Mouse (Mus musculus) layer of hippocampus, adult 11-12 months (tissue): ENCODE measurements around the gene Ddias.
A peak's percentile ranks its signal among the peaks of the same experiment; 100 is the strongest.
"Not testable (repeated sequence)": the region's sequence is repeated elsewhere in the genome, so short reads cannot be mapped to it uniquely, and the experiment has no call there.

Experiments
- DNase-seq: peaks from one replicate; pipeline ENCODE4 v3.0.0; 2022; ENCODE audit warnings: low spot score

Ddias gene

DNA sequence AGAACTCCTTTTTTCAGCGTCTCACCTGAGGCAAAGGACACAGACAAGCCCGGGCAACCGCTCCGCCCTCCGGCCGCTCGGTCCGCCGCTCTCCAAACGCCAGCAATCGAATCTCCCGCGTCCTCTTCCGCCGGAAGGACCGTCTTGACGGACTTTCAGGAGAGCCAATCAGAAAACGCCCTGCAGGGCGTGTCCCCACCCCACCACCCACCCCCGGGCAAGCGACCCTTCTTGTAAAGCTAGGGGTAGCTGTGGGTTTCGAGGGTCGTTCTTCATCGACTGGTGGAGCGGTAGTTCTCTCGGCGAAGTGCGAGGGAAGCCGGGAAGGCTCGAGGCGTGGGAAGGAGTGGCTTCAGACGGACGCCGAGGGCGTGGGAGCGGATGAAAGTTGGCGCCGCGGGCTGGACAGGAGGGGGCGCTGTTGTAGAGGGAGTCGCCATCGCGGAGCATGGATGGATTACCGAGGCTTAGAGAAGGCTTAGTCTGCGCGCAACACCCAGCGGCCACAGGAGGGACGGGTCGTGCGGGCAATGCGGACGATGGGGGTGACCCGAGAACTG lies at the start of gene Ddias, which contains the start of gene Prcp:
Gene Ddias, minus strand, starts transcription at position 132 of the 560 bp plus-strand sequence.
Gene Prcp, plus strand, starts transcription at position 355 of the 560 bp plus-strand sequence.
- DNase-seq: peak; percentile 91

DNA sequence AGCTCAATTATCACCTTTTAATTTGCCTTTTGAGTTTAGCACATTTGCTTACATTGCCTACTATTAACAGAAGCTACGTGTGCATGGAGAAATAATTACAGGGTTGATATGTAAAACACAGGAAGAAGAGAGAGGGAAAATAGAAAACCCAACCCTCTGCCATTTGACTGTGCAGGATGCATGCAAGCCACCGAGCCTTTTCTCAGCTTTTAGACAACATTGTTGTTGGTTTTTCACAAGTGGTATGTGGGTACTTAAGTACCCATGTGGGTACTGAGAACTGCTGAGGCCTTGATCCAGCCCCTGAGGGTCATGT lies 46.8 kb upstream of the Ddias start:
- no peak for DNase-seq

DNA sequence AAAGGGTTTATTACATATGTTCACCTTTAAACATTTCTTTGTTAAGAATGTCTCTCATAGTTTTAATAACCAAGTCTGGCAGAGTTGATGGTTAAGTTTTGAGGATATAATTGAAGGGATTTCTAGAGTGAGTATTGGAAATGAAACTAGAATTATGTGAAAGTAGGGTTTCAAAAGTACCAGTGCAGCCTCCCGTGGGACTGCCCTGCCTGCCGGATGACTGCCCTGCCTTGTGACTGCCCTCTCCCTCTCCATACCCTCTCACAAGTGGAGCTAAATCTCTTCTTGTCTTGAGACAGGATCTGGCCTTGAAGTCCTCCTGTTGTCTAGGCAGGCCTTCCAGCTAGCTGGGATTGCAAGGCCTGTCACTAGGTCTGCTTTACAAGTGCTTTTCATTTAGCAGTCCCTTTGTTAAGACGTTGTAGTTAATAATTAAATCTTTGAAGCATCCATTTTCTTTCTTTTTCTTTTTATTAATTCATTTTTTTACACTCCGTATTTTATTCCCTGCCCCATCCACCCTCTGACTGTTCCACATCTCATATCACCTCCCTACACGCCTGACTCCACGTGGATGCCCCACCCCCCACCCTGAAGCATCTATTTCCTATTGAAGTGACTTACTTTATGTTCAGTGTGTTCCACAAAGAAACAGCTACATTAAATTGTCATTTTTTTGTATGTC lies 46.3 kb upstream of the Ddias start:
- no peak for DNase-seq

DNA sequence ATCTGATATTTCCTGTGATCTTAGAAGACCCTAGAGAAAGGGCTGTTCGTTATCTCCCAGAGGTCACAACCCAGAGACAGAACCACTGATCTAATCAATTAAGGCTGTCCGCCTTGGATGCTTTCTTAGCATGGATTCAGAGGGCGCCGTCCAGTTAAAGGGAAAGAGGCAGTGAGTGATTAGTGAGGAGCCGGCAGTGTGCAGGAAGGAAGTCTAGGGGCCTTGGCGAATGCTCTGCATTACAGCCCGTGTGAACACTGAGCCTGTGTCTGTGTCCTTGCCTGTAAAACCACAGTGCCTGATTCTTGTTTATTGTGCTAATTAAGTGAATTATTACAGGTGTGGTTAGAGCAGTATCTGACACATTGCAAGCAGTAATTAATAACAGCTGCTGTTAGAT lies 30.2 kb upstream of the Ddias start:
- DNase-seq: not testable (repeated sequence)

DNA sequence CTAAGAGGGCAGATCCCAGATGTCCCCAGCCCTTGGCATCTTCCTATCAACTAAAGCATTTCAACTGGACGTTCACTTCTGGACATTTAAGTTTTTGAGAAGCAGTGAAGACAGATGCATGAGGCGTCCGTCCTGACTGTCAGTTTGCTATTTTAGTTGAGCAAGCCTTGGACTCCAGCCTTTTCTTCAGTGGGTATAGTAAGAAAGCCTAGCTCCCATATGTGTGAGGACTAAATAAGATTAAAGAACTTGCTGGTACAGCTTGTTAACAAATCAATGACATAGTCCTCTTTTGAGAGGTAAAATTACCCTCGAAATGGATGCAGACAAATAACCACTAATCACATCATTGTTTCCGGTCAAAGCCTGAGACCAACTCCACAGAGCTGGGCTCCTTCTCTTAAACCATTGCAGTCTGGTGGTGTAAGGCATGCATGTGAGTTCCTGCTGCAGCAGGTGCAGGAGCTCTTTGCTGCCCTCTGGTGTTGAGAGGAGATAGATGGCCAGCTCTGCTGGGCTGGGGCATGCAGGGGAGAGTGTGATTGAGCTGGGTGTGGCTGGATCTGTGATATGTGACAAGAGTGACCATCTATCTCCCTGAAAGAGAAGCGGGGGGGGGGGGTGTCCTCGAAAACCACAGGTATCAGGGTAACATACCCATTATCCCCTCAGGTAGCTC lies 29.5 kb upstream of the Ddias start:
- peak; percentile 73 for DNase-seq

DNA sequence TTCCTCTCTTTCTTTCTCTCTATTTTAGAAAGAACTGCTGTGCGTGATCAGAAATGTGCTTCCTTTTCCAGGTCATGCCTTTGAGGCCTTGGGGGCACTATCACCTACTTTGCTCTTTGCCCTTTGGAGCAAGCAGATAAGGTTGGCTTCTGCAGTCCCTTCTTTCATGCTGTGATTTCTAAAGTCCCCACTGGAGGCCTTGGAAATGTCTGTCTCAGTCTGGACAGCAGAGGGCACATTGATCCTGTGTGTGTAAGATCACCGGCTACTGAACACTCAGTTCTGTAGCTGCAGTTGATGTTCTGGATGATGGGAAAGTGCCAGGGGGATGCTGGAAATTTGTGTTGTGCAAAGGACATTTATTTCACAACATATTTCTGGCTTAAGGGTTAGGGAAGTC lies 23.0 kb upstream of the Ddias start:
- peak; percentile 17 for DNase-seq

DNA sequence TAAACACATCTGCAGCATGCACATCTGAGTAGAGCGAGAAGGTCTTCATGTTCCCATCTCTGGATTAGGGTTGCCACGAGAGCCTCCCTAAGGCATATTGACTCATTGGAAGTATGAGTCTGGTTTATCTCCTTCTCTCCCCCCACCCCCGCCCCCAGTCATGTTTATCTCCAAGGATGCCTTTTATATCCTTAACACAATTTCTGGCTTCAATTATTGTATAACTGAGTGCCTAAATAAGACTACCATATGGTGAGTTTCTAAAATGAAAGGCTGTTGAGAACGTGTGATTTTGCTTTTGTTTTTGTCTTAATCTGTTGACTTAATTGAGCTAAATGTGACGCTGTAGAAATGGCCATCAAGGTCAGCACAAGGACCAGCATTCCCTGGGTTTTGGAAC lies 22.0 kb upstream of the Ddias start:
- no peak for DNase-seq

DNA sequence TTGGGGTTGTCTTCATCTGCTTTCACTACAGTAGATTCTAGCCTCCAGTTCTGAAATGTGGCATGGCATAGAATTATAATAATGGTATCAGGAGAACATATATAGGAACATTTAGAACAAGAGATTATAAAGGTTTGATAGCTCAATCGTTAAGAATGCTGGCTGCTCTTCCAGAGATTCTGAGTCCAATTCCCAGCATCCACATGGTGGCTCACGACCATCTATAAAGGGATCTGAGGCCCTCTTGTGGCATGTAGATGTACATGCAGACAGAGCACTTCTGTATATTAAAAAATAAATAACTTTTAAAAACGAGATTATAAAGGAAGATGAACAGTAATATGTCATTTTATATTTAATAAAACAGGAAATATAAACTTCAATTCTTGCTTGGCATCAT lies 19.4 kb upstream of the Ddias start:
- DNase-seq: no peak

DNA sequence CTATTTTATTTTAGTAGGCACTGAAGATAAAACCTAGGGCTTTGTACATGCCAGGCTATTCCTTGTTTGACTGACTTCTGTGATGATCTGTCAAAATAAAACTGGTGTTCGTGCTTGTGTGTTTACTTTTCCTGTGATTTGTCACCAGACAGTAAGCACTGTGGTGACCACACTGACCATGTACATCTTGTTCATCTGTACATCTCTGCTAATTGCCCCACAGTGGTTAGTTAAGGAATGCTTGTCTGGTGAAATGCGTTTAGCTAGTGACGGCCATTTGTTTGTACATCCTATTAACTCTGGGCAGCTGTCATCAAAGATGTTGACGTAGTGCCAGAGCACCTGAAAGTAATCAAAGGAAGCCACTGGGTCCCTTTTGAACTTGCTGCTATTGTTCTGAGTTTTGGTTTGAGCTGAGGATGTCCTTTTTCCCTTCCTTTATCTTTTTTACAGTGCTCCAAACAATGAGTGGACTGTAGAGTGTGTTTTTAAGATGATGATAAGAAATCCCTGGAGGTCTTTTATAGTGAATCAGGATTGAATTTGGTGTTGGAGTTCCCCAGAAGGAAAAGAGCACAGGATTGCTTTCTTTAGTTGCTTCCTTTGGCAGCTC lies 16.7 kb upstream of the Ddias start:
- DNase-seq: no peak

DNA sequence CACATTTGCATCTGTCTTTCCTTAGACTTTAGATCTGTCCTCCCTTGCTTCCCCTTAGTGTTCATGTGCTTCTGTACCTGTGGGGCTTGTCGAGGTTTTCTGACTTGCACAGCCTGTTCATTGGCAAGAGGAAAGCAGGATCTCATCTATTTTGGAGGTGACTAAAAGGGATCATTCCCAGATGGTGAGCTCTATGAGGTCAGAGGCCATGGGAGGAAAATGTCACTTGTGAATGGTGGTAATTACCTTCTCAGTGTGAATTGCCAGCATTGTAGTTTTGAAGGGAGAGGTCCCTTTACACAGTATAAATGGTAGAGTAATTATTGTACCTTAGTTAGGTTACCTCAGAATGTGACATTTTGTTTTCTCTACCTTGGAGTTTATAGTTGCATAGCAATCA lies 16.2 kb upstream of the Ddias start:
- DNase-seq: no peak

DNA sequence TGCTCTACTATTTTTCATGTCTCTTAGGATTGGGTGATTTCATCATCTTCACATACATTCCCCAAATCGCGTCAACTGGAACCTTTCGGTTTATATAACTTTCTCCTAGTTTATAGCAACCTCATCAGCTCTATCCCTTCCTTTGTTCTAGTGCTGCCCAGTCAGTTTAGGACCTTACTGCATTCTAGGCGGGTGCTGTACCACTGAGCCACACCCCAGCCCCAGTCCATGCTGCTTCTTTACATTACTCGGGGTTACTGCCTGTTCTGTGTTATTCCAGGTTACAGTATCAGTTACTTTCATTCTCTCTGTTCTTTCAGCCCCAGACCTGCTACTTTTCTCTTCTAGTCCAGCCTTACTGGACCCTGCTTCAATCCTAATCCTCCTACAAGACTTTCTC lies 13.2 kb upstream of the Ddias start:
- no peak for DNase-seq

DNA sequence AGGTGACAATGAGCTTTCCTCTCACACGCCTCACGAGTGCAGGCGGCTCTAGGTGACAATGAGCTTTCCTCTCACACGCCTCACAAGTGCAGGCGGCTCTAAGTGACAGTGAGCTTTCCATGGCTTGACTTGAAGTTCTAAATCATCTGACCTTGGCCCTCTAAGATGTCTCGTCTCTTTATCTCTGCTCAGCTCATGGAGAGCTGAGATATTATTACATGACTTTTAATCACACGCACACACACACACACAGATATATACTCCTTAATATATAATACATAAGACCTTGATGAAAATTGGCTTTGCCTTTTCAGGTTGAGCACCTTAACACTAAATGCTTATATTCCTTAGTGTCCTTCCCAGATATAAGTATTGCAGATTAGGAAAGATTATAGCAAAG lies 12.8 kb upstream of the Ddias start:
- no peak for DNase-seq

DNA sequence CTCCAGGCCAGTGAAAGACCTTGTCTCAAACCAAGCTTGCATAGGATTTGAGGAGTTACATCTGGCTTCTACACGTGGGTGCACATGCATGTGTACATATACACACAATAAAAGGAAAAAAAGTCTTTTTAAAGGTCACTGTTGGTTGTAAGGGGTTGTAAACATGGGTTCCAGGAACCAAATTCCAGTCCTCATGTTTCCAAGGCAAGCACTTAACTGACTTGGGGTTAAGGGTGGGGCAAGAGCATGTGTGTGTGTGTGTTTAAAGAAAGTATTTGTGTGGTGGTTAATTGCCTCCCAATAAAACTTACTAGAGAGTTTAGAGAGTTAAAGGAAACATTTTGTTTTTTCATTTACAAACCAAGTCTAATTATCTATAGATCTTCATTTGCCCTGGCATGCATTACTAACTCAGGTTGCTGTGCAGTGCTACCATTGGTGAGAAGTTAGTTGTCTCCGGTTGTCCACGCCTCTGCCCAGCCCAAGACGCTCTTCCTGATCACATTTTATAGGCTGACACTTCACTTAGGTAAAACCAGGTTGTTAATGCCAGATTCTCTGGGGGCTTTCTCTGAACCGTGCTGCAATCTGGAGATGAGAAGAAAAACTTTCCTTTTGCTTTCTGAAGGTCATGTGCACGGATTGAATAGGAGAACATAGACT lies 11.1 kb upstream of the Ddias start:
- DNase-seq: no peak

DNA sequence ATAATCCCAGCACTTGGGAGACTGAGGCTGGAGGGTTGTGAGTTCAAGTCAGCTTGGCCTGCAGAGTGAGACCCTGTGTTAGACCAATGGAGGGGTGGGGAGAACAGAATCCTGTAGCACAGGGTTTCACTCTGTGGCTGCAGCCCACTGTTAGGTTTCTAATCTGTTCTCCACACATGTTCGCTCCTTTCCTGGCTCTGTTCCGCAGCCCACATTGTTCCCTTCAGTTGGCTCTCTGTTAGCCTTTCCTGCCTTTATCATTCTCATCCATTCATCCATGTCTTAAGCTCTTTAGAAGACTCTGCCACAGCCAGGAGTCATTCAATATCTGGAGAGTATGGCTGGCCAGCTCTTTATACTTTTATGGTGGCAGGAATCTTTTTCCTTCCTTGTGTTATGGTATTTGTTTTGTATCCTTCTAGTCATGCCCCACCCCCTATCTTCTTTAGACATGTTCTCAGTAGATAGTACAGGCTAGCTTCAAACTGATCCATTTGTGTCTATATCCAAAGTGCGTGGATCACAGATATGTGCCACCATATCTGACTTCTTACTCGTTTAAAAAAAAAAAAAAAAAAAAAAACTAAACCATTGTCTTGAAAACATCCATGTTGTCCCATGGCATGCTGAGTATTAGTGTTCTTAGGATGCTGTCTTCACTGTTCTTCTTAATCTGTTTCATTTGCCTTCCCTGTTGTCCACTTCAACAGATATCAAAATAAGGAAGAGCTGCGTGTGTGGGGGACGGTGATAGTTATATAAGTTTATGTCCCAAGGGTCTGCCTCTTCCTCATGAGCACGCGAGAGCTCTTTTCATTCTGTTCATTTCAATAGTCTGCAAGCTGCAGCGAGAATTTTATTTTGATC lies 10.0 kb upstream of the Ddias start:
- no peak for DNase-seq

DNA sequence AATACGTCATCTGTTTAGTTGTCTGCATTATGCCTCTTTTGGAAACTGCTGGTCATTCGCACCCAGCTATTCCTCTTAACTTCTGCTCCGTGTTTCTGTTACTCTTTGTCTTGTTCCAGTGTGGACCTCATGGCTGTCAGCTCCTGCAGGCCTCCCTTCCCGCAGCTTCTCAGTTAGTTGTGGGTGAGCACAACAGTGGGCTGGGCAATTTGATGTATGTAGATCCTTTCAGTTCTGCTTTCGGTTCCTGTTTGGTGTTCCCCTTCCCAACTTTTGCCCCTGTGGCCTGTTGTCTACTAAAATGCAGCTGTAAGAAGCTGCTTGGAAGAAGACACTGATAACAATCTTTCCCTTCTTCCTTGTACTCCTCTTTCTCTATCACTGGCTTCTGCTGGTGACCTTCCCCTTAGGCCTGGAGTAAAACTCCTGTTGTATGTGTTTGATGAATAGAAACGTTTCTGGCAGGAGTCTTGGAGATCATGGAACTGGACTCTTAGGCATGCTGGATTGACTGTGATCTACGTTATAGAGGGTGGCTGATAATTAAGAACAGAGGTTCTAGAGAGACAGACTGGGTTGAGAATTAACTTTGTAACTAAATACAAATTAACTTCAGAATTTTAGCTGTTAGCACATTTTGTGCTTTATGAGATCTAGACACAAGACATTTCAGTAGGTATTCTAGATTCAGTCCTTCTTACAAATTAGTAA lies 4.7 kb upstream of the Ddias start:
- peak; percentile 30 for DNase-seq

DNA sequence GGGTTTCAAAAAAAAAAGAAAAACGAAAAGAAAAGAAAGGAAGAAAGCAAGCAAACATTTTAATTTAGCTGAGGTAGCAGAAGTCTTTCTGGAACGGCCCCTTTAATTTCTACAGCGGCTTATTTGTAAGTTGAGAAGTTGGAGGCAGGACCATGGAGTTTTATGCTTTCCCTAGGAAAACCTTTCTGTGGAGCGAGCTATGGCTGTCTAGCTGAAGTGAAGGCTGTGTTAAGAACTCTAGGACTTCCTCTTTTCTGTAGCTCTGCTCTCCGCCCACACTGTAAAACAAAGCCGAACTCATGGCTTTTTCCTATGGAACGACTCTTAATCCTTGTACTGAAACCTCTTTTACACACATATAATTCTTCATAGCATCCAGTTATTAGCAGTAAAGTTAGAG lies 2.5 kb upstream of the Ddias start:
- no peak for DNase-seq

DNA sequence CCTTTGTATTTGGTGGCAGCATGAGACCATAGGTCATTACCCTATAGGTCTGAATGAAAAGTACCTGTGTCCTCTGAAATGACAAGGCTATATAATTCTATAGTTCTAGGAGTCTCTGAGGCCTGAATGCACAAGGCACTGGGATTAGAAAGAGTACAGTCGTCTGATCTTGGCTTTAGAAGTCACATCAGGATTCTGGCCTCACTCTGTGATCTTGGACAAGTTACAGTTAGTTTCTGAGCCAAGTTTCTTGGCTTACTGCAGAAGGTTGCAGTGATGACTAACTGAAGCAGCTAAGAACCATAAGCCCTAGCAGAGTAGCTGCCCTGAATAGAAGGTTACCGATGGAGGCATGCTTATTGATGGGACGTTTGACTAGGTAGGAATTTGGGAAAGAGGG lies 2.0 kb upstream of the Ddias start:
- no peak for DNase-seq

DNA sequence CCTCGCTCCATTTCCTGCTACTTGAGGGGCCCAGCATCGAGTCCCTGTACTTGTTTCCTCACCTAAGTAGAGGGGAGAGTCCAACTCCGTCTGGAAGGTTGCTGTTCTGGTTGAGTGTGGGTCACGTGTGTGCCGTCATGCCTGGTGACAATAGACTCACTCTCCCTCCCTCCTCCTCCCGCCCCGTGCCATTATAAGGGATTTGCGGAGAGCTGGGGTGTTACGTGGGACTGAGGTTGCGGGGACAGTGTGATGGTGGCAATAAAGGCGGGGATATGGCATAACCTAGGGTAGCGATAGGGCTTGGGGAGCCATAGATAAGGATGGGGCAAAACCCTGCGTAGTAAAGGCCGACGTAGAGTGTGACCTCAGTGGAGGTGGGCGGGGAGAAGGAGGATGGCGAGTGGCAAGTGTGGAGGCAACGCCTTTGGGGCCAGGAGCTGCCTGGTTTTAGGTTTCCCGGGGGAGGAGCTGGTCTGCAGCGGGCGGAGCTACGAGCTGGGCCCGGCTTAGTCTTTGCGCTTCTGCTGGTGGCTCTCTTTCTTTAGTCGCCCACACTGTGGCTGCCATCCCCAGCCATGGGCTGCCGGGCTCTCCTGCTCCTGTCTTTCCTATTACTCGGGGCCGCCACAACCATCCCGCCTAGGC lies 838 bp upstream of the Ddias start:
- DNase-seq: peak; percentile 91

DNA sequence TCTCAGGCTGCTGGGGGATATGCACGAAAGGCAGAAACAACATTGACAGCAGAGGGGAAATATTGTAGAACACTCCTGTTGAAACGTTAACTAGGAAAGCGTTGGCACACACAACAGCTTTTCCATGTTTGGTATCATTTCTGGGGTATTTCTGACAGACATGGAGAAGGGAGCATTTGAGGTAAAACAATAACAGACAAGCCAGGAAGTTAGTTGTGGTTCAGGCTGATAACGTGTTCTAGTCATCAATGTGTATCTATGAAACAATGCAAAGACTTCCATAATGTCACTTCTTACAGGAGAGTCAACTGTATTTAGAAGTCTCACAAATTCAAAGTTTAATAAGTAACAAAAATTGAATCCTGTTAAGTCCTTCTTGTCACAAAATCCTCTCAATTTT lies 2.5 kb downstream of the Ddias start:
- DNase-seq: no peak

DNA sequence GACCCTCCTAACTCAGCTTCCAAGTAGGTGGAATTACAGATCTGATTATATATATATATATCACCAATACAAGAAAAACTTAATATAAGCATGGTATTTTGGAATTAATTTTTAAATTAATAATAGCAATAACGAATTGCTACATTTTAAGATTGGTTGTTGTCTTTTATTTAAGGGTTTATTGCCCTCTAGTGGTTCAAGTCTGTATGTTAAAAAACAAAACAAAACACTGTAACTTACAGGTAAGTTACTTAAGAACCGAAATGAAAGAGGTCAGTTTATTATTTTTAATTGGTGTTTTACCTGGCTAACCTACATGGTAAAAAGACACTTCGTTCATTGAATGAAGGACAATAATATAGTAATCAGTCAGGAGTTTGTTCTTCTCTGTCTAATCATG lies 3.9 kb downstream of the Ddias start:
- DNase-seq: no peak

DNA sequence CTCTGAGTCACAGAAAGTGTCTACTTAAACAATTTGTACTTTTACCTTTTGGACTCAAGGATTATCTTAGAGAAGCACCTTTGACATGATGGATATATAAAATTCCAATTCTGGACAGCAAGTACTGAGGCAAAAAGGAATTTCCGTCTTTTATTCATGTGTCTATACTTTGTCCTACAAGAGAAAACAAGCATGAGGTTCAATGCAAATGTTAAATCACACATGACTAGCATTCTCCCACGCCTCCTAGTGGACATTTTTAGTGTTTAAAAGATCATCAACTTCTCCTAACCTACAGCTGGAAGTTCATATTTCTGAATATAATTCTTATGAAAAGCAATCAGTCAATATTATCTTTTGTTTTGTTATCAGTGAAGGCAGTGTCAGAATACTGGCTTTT lies 7.5 kb downstream of the Ddias start:
- peak; percentile 19 for DNase-seq
